Mouse (Mus musculus): ENCODE data around the gene Eif4a3. TPM values are rescaled to one million over a fixed set of nuclear protein-coding genes. Genes with fewer than 3 reads are reported as not detected.
"Not testable (repeated sequence)": the region's sequence is repeated elsewhere in the genome, so short reads cannot be mapped to it uniquely, and the experiment has no call there.

Gene Eif4a3
- total RNA-seq, 2 experiments from 2014 or later, result 90.8 to 92.2 TPM

- Histone ChIP-seq H3K27ac (no peak overlapping the region), H3K4me3 (no peak overlapping the region; the same call in 1 of the 2 replicates)
- no peak for DNase-seq (ENCODE audit: low spot score in 2 of 2)
- TF ChIP-seq CTCF (conservative IDR thresholded peaks at IDR 0.05), result peak; percentile 78
Observed at GRCm38 (mm10) chr11:119252854-119253541, 46.9 kb downstream of the Eif4a3 start.

- TF ChIP-seq CTCF (conservative IDR thresholded peaks at IDR 0.05), result no peak
- Histone ChIP-seq H3K27ac (no peak overlapping the region), H3K4me3 (no peak overlapping the region)
- DNase-seq (ENCODE audit: low spot score in 2 of 2), result no peak
Observed at GRCm38 (mm10) chr11:119250998-119251397, 48.9 kb downstream of the Eif4a3 start.

- Histone ChIP-seq H3K27ac (no peak overlapping the region), H3K4me3 (no peak overlapping the region)
- peak; percentile 80 for TF ChIP-seq CTCF (conservative IDR thresholded peaks at IDR 0.05)
- DNase-seq (ENCODE audit: low spot score in 2 of 2), result peak in 1 of 2 experiments; percentile 65
Observed at GRCm38 (mm10) chr11:119249011-119249410, 50.9 kb downstream of the Eif4a3 start.

- TF ChIP-seq CTCF (conservative IDR thresholded peaks at IDR 0.05), result 0 out of 2 replicates have a peak, but pooled peaks have one; percentile 6
- H3K4me3 ChIP-seq; H3K27ac ChIP-seq; DNase-seq (ENCODE audit: low spot score in 2 of 2): not testable (repeated sequence)
Observed at GRCm38 (mm10) chr11:119245543-119245942, 54.3 kb downstream of the Eif4a3 start.

- Histone ChIP-seq H3K4me3 (no peak overlapping the region), H3K27ac (no peak overlapping the region)
- TF ChIP-seq CTCF (conservative IDR thresholded peaks at IDR 0.05), result no peak
- no peak for DNase-seq (ENCODE audit: low spot score in 2 of 2)
Observed at GRCm38 (mm10) chr11:119239480-119239879, 60.4 kb downstream of the Eif4a3 start.

Other genes with a start within 250 kb of the Eif4a3 start
- 10 to 100 TPM; 53.7 to 60.4 TPM for gene Cbx4, start 213.9 kb downstream of the Eif4a3 start, total RNA-seq (2021)
- gene Tbc1d16, start 71.6 kb downstream of the Eif4a3 start, total RNA-seq (2021), result 10 to 100 TPM; 44.0 to 44.1 TPM
- gene Ccdc40, start 71.5 kb downstream of the Eif4a3 start, total RNA-seq (2021), result 1 to 10 TPM; 2.8 to 4.1 TPM
- 100 to 1,000 TPM; 323 to 324 TPM for gene Gaa, start 32.2 kb downstream of the Eif4a3 start, total RNA-seq (2021)
- gene Card14, start 7.7 kb upstream of the Eif4a3 start, total RNA-seq (2021), result 1 to 10 TPM in 1 of 2 experiments, under 1 TPM in 1; 0.77 to 1.0 TPM
- 1 to 10 TPM; 5.0 to 6.3 TPM for gene Sgsh, start 55.4 kb upstream of the Eif4a3 start, total RNA-seq (2021)
- 1 to 10 TPM; 4.9 to 6.7 TPM for gene Slc26a11, start 55.5 kb upstream of the Eif4a3 start, total RNA-seq (2021)
- gene Rnf213, start 93.0 kb upstream of the Eif4a3 start, total RNA-seq (2021), result 1 to 10 TPM; 3.1 to 4.1 TPM
- gene Endov, start 191.3 kb upstream of the Eif4a3 start, total RNA-seq (2021), result 10 to 100 TPM; 35.8 to 35.9 TPM
- 100 to 1,000 TPM; 475 to 499 TPM for gene Nptx1, start 247.7 kb upstream of the Eif4a3 start, total RNA-seq (2021)